Mouse (Mus musculus) heart, embryonic 11.5 days (tissue): ENCODE results near the gene Hamp. TPM values are rescaled to one million over a fixed set of nuclear protein-coding genes. Genes with fewer than 3 reads are reported as not detected.
"Not testable (repeated sequence)": the region's sequence is repeated elsewhere in the genome, so short reads cannot be mapped to it uniquely, and the experiment has no call there.

Experiments used
- ATAC-seq: fragments of 200-750 bp; cut with Nextera tagmentation; replicated peaks from 2 replicates; pipeline ENCODE4 v1.8.0; 2017; ENCODE audit warnings: moderate library complexity; ENCODE audit not compliant: insufficient number of reproducible peaks, low FRiP score, low TSS enrichment
- H3K27ac ChIP-seq: fragments of 300-500 bp; sonication (generic); 2 replicates; pipeline ENCODE4 v1.5.1; 2014; ENCODE audit warnings: mild to moderate bottlenecking, low read depth, low read length
- H3K27me3 ChIP-seq: fragments of 300-500 bp; sonication (generic); 2 replicates; pipeline ENCODE4 v1.6.1; 2014; ENCODE audit warnings: mild to moderate bottlenecking, low read length, mixed read lengths; ENCODE audit not compliant: control insufficient read depth, insufficient read depth
- H3K36me3 ChIP-seq: fragments of 300-500 bp; sonication (generic); 2 replicates; pipeline ENCODE4 v1.6.1; 2014; ENCODE audit warnings: mild to moderate bottlenecking, low read length, moderate library complexity, mixed read lengths; ENCODE audit not compliant: control insufficient read depth, insufficient read depth
- H3K4me1 ChIP-seq: fragments of 300-500 bp; sonication (generic); 2 replicates; pipeline ENCODE4 v1.6.1; 2014; ENCODE audit warnings: low read length; ENCODE audit not compliant: control insufficient read depth, insufficient read depth
- H3K4me2 ChIP-seq: fragments of 300-500 bp; sonication (generic); 2 replicates; pipeline ENCODE4 v1.6.1; 2014; ENCODE audit warnings: mild to moderate bottlenecking, moderate library complexity
- H3K4me3 ChIP-seq: fragments of 300-500 bp; sonication (generic); 2 replicates; pipeline ENCODE4 v1.5.1; 2014; ENCODE audit warnings: low read depth, low read length
- H3K9ac ChIP-seq: fragments of 300-500 bp; sonication (generic); 2 replicates; pipeline ENCODE4 v1.6.1; 2014; ENCODE audit warnings: mild to moderate bottlenecking, low read depth, low read length, moderate library complexity
- H3K9me3 ChIP-seq: fragments of 300-500 bp; sonication (generic); replicated peaks from 2 replicates; pipeline ENCODE4 v1.6.1; 2016; ENCODE audit warnings: low read length; ENCODE audit not compliant: control insufficient read depth
- WGBS: fragments of 180-500 bp; shearing (Covaris S2); extraction: QIAGEN DNeasy Blood & Tissue Kit; methylation state at CpG from one replicate; pipeline ENCODE4 v1.1.7; 2014; ENCODE audit not compliant: insufficient replicate concordance; 5-methylcytosine and 5-hydroxymethylcytosine counted together
- polyA plus RNA-seq: library from polyadenylated mRNA; unstranded; fragments of >200 nt; fragmentation: Nextera tagmentation; extraction: Ambion mirVana; gene quantifications from 2 replicates; pipeline ENCODE4 v1.2.1, GENCODE M21; 2014

The Hamp gene
- polyA plus RNA-seq, 1 experiment from 2014 or later, result not detected

DNA sequence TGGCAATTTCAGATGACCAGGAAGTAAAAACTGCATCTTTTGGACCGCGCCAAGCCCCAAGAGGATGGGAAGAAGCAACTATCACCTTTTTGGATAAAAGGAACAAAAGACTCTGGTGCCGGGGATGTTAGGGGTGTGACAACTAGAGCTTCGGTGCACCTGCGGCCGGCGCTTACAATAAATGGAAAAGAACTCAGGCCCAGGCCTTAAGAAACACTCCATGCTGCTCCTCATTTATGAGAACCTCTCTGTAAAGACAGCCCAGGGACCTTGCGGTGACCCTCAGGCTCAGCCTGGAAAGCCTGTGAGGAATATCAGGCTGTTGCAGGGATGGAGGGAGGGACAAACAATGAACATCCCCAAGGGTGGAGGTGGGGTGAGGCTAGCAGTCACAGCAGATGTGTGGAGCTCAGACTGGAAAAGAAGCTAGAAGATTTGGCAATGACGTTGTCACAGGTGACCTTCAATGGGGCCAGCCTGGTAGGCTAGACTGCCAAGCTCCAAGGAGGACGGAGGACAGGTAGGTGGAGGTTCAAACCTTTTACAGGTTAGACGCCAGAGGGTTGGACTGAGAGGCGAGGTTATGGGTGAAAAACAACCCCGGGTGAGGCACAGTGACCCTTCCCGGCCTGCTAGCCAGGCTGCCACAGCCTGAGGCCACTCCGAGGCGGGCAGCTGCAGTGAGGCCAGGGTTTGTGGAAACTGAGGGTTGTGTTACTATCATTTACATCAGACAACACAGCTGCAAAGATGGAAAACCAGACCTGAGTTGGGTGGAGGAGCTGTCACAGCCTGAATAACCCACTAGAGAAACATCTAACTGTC lies 8.8 kb upstream of the Hamp start:
- H3K27ac ChIP-seq, result no peak overlapping the region
- H3K4me3 ChIP-seq, result no peak overlapping the region
- 91% methylated on average over 16 of the region's 16 CpGs for WGBS
- peaks cover 24% of the 10 kb centered on the region for H3K36me3 ChIP-seq
- H3K9me3 ChIP-seq, result no peaks in the 10 kb centered on the region
- H3K27me3 ChIP-seq, result no peaks in the 10 kb centered on the region
- peaks cover 4% of the 10 kb centered on the region; the same call in 1 of the 2 replicates for H3K4me1 ChIP-seq
- no peak for ATAC-seq
- no peak overlapping the region for H3K9ac ChIP-seq
- H3K4me2 ChIP-seq, result no peak overlapping the region

DNA sequence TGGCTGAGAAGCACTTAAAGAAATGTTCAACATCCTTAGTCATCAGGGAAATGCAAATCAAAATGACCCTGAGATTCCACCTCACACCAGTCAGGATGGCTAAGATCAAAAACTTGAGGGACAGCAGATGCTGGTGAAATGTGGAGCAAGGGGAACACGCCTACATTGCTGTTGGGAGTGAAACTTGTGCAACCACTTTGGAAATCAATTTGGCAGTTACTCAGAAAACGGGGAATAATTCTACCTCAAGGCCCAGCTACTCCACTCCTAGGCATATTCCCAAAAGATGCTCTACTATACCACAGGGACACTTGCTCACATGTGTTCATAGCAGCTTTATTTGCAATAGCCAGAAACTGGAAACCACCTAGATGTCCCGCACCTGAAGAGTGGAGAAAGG lies 6.1 kb upstream of the Hamp start:
- not testable (repeated sequence) for H3K9ac ChIP-seq, H3K4me2 ChIP-seq, H3K4me3 ChIP-seq, H3K9me3 ChIP-seq, H3K27ac ChIP-seq, ATAC-seq, H3K4me1 ChIP-seq, H3K27me3 ChIP-seq
- WGBS, result 93% methylated on average over 3 of the region's 3 CpGs
- H3K36me3 ChIP-seq, result peaks cover 21% of the 10 kb centered on the region

DNA sequence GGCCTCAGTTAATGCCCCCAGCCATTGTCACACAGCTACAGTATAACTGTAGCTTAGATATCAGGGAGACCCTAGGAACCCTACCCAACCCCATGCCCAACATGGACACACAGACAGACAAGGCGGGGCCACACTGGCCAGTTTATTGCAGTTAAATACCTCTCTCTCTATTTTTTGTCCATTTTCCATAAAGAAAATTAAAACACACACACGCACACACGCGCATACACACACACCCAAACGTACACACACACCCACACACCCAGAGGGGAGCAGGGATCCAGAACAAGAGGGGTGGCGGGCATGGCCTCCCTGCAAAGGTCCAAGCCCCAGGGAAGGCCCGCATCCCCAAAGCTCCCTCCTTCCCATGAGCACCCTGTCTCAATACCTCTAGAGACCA lies 2.0 kb upstream of the Hamp start:
- no peak overlapping the region for H3K27ac ChIP-seq
- no peak overlapping the region for H3K9ac ChIP-seq
- no peaks in the 10 kb centered on the region for H3K27me3 ChIP-seq
- ATAC-seq, result no peak
- H3K9me3 ChIP-seq, result no peaks in the 10 kb centered on the region
- H3K4me2 ChIP-seq, result no peak overlapping the region
- no peak overlapping the region for H3K4me3 ChIP-seq
- peaks cover 2% of the 10 kb centered on the region; the same call in 1 of the 2 replicates for H3K36me3 ChIP-seq
- WGBS, result 97% methylated on average over 7 of the region's 7 CpGs
- no peaks in the 10 kb centered on the region for H3K4me1 ChIP-seq

DNA sequence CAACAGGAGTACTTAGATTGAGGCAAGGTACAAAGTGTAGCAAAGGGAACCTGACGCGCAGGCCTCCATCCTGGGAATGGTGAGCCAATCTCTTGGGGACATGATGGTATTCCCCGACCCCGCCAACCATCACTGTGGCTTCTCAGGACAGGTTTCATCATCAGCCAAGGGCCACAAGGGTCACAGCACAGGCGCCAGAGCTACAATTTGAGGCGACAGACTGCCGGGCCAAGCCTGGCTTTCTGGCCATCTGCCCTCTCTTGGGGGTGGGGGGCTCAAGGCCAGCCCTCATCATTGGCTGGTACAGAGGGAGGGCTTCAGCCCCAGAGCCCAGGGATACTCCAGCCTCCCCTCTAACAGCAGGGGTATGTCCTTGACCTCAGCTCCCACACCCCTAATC lies 1.6 kb upstream of the Hamp start:
- not testable (repeated sequence) for H3K36me3 ChIP-seq, H3K9me3 ChIP-seq, H3K9ac ChIP-seq, H3K27me3 ChIP-seq, H3K4me3 ChIP-seq, H3K4me1 ChIP-seq, ATAC-seq, H3K4me2 ChIP-seq, H3K27ac ChIP-seq
- WGBS, result 87% methylated on average over 7 of the region's 7 CpGs

DNA sequence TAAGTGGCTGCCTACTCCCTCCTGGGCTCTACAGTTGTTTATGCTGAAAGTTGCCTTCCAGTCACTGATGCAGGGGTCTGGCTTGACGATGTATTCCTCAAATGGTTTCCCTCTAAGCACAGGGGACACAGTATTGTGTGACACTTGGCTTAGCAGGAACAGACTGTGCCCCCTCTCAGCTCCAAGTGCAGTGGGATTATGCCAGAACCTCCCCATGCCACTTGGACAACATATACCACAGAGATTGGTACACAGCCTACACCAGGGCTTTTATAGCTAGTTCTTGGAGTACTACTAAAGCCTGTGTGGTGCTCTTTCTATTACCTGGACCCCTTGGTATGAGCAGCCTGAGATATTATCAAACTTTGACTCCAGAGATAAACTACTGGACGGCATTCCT lies 874 bp upstream of the Hamp start:
- H3K9ac ChIP-seq, H3K27ac ChIP-seq, H3K9me3 ChIP-seq, H3K4me1 ChIP-seq, H3K27me3 ChIP-seq, ATAC-seq, H3K36me3 ChIP-seq, H3K4me3 ChIP-seq, H3K4me2 ChIP-seq: not testable (repeated sequence)
- 59% methylated on average over 2 of the region's 2 CpGs for WGBS

DNA sequence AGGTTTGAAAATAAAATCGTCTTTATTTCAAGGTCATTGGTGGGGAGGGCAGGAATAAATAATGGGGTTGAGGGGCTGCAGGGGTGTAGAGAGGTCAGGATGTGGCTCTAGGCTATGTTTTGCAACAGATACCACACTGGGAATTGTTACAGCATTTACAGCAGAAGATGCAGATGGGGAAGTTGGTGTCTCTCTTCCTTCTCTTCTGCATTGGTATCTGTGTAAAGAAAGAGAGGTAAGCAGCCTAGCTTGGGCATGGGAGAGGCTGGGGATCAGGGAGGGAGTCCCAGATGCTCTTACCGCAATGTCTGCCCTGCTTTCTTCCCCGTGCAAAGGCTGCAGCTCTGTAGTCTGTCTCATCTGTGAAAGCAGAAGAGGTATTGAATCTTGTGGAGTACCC lies 1.5 kb downstream of the Hamp start:
- H3K9me3 ChIP-seq, H3K36me3 ChIP-seq, ATAC-seq: not testable (repeated sequence)

DNA sequence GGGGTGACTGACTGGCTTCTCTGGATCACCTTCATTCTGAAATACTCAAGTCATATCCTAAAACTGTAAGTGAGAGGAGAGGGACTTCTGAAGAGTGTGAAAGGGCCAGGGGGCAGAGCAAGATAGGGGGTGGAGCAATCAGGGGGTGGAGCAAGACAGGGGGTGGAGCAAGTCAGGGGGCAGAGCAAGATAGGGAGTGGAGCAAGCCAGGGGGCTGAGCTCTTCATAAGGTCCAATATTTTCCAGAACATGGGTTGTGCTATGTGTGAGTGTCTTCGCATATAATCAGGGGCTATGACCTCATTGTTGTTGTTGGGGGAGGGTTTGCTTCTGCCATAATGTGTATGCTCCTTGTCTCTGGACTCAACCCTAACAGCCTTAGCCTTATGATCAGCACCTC lies 3.8 kb downstream of the Hamp start:
- H3K4me1 ChIP-seq, H3K9me3 ChIP-seq, H3K27ac ChIP-seq, H3K4me3 ChIP-seq, H3K27me3 ChIP-seq, ATAC-seq, H3K9ac ChIP-seq, H3K4me2 ChIP-seq, H3K36me3 ChIP-seq: not testable (repeated sequence)
- WGBS, result 71% methylated on average over 1 of the region's 1 CpGs

More for the DNA sequence above, 1.5 kb downstream of the Hamp start:
- WGBS, result 49% methylated on average over 3 of the region's 3 CpGs
- H3K4me3 ChIP-seq, H3K9ac ChIP-seq, H3K4me1 ChIP-seq, H3K27ac ChIP-seq, H3K4me2 ChIP-seq, H3K27me3 ChIP-seq: not testable (repeated sequence)

DNA sequence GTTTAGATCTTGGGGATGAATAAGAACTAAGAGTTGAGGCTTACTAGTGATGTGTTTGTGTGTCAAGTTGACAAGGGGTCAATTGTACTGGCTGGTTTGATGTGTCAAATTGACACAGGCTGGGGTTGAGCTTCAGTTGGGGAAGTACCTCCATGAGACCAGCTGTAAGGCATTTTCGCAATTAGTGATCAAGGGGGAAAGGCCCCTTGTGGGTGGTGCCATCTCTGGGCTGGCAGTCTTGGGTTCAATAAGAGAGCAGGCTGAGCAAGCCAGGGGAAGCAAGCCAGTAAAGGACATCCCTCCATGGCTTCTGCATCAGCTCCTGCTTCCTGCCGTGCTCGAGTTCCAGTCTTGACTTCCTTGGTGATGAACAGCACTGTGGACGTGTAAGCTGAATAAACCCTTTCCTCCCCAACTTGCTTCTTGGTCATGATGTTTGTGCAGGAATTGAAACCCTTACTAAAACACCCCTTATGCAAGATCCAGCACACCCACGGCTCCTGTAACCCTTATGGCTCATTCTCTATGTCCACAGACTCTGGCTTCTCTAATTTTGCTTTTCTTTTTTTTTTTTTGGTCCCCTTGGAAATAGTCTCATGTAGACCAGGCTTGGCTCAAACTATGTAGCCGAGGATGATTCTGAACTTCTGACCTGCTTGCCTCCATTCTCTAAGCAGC lies 8.3 kb downstream of the Hamp start:
- WGBS, result 71% methylated on average over 6 of the region's 6 CpGs
- H3K4me2 ChIP-seq, ATAC-seq, H3K36me3 ChIP-seq, H3K27ac ChIP-seq, H3K9ac ChIP-seq, H3K4me1 ChIP-seq, H3K9me3 ChIP-seq, H3K27me3 ChIP-seq, H3K4me3 ChIP-seq: not testable (repeated sequence)

DNA sequence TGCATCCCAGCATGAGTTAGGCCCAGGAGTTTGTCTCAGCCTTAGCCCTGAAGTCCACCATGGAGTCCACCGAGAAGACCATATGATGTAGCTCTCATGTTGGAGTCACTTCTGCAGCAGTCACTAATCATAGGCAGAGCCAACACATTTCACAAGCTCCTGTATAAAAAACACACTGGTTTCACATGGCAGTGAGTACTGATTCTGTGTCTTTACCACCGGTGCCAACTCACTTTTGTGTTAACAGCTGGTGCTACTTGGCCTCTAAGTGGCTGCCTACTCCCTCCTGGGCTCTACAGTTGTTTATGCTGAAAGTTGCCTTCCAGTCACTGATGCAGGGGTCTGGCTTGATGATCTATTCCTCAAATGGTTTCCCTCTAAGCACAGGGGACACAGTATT lies 19.3 kb downstream of the Hamp start, which contains the start of gene Hamp2:
Gene Hamp2 (minus strand): TSS at position 101 of the 400 bp plus-strand sequence.
- not testable (repeated sequence) for H3K4me2 ChIP-seq, H3K27ac ChIP-seq, H3K27me3 ChIP-seq, H3K36me3 ChIP-seq, H3K4me3 ChIP-seq, H3K9ac ChIP-seq, H3K9me3 ChIP-seq, H3K4me1 ChIP-seq, ATAC-seq
- 75% methylated on average over 2 of the region's 2 CpGs for WGBS
